Mouse (Mus musculus) CH12.LX (cell line): ENCODE measurements around the gene Tmprss3.

Source experiments
- CTCF ChIP-seq, 2 experiments: IDR thresholded peaks in 1 of 2; conservative IDR thresholded peaks in 1 of 2; 2 replicates each; pipeline ENCODE4 v1.5.1; 2011 to 2012; ENCODE audit warnings: low read depth in 2 of 2, low read length in 2 of 2, improper control_type of control experiment in 1 of 2, inconsistent platforms in 1 of 2, mild to moderate bottlenecking in 1 of 2, moderate library complexity in 1 of 2
- GABPA ChIP-seq: IDR thresholded peaks from 2 replicates; pipeline ENCODE4 v1.6.1; 2012; ENCODE audit warnings: low read depth, low read length, improper control_type of control experiment, inconsistent platforms; ENCODE audit not compliant: insufficient replicate concordance
- JUN ChIP-seq: IDR thresholded peaks from 2 replicates; pipeline ENCODE4 v1.6.1; 2011; ENCODE audit warnings: low read depth, mild to moderate bottlenecking, low read length, improper control_type of control experiment, moderate library complexity; ENCODE audit not compliant: insufficient read depth
- MAX ChIP-seq: IDR thresholded peaks from 2 replicates; pipeline ENCODE4 v1.6.1; 2011; ENCODE audit warnings: low read length, improper control_type of control experiment
- NRF1 ChIP-seq: IDR thresholded peaks from 2 replicates; pipeline ENCODE4 v1.6.1; 2014; ENCODE audit warnings: low read depth, mild to moderate bottlenecking, inconsistent platforms, low read length, improper control_type of control experiment, moderate library complexity
- POLR2A ChIP-seq: IDR thresholded peaks from 2 replicates; pipeline ENCODE4 v1.6.1; 2011; ENCODE audit warnings: low read depth, mild to moderate bottlenecking, improper control_type of control experiment, low read length
- POLR2AphosphoS2 ChIP-seq: IDR thresholded peaks from 2 replicates; pipeline ENCODE4 v1.6.1; 2011; ENCODE audit warnings: low read depth, low read length, improper control_type of control experiment
- SMC3 ChIP-seq: IDR thresholded peaks from 2 replicates; pipeline ENCODE4 v1.6.1; 2011; ENCODE audit warnings: low read depth, low read length, improper control_type of control experiment
- TCF12 ChIP-seq: IDR thresholded peaks from 2 replicates; pipeline ENCODE4 v1.6.1; 2014; ENCODE audit warnings: low read depth, mild to moderate bottlenecking, inconsistent platforms, low read length, improper control_type of control experiment
- USF1 ChIP-seq: IDR thresholded peaks from 2 replicates; pipeline ENCODE4 v1.6.1; 2014; ENCODE audit warnings: low read depth, mild to moderate bottlenecking, inconsistent platforms, low read length, improper control_type of control experiment
- ZMIZ1 ChIP-seq: IDR thresholded peaks from 2 replicates; pipeline ENCODE4 v1.6.1; 2012; ENCODE audit warnings: low read depth, mild to moderate bottlenecking, inconsistent platforms, low read length, improper control_type of control experiment

GRCm38 (mm10) chr17:31247144-31247543, 48.4 kb upstream of the Tmprss3 start:
- TF ChIP-seq POLR2A (no peak), CTCF (conservative IDR thresholded peaks at IDR 0.05 in 1 of 2, IDR thresholded peaks at IDR 0.05 in 1 of 2; ENCODE audit: low read depth in 2 of 2, low read length in 2 of 2) (no peak), SMC3 (no peak), MAX (no peak), JUN (no peak), POLR2AphosphoS2 (no peak), TCF12 (no peak), ZMIZ1 (no peak), NRF1 (no peak), GABPA (no peak), USF1 (no peak)
